Mouse (Mus musculus) limb, embryonic 14.5 days (tissue): Measurements from ENCODE around the gene Slx4. TPM values are rescaled to one million over a fixed set of nuclear protein-coding genes. Genes with fewer than 3 reads are reported as not detected.
"Not testable (repeated sequence)": the region's sequence is repeated elsewhere in the genome, so short reads cannot be mapped to it uniquely, and the experiment has no call there.

ENCODE experiments used
- ATAC-seq: fragments of 200-750 bp; cut with Nextera tagmentation; 2 replicates; pipeline ENCODE4 v1.8.0; 2017; ENCODE audit warnings: low read depth, moderate number of reproducible peaks, moderate TSS enrichment; ENCODE audit not compliant: low FRiP score
- DNase-seq: peaks from one replicate; pipeline ENCODE4 v3.0.0-alpha.2; 2015; ENCODE audit warnings: low spot score
- H3K27ac ChIP-seq: fragments of 300-500 bp; sonication (generic); replicated peaks from 2 replicates; pipeline ENCODE4 v1.5.1; 2014; ENCODE audit warnings: low read depth, mild to moderate bottlenecking, low read length, moderate library complexity, mixed read lengths
- H3K27me3 ChIP-seq: fragments of 300-500 bp; sonication (generic); 2 replicates; pipeline ENCODE4 v1.6.1; 2014; ENCODE audit warnings: low read length, mixed read lengths; ENCODE audit not compliant: control insufficient read depth, insufficient read depth
- H3K36me3 ChIP-seq: fragments of 300-500 bp; sonication (generic); 2 replicates; pipeline ENCODE4 v1.6.1; 2014; ENCODE audit warnings: mild to moderate bottlenecking, low read length, moderate library complexity, mixed read lengths; ENCODE audit not compliant: control insufficient read depth, insufficient read depth
- H3K4me1 ChIP-seq: fragments of 300-500 bp; sonication (generic); 2 replicates; pipeline ENCODE4 v1.6.1; 2014; ENCODE audit warnings: antibody characterized with exemption, low read length, mixed read lengths; ENCODE audit not compliant: control insufficient read depth, insufficient read depth
- H3K4me2 ChIP-seq: fragments of 300-500 bp; sonication (generic); replicated peaks from 2 replicates; pipeline ENCODE4 v1.6.1; 2014; ENCODE audit warnings: low read depth, mild to moderate bottlenecking, low read length, moderate library complexity; ENCODE audit not compliant: severe bottlenecking
- H3K4me3 ChIP-seq: fragments of 300-500 bp; sonication (generic); replicated peaks from 2 replicates; pipeline ENCODE4 v1.5.1; 2014; ENCODE audit warnings: low read length
- H3K9ac ChIP-seq: fragments of 300-500 bp; sonication (generic); 2 replicates; pipeline ENCODE4 v1.6.1; 2014; ENCODE audit warnings: mild to moderate bottlenecking, low read depth, low read length, moderate library complexity; ENCODE audit not compliant: severe bottlenecking
- H3K9me3 ChIP-seq: fragments of 300-500 bp; sonication (generic); 2 replicates; pipeline ENCODE4 v1.6.1; 2016; ENCODE audit warnings: low read length; ENCODE audit not compliant: control insufficient read depth
- POLR2A ChIP-seq: fragments of 200-500 bp; IDR thresholded peaks from 2 replicates; pipeline ENCODE4 v1.8.0; 2012; ENCODE audit warnings: inconsistent platforms, mild to moderate bottlenecking, moderate library complexity, borderline replicate concordance; ENCODE audit not compliant: insufficient read depth, insufficient read length; ENCODE audit errors: extremely low read depth
- WGBS: fragments of 180-500 bp; shearing (Covaris S2); extraction: QIAGEN DNeasy Blood & Tissue Kit; methylation state at CpG from one replicate; pipeline ENCODE4 v1.1.7; 2014; 5-methylcytosine and 5-hydroxymethylcytosine counted together
- polyA plus RNA-seq, 2 experiments: library from polyadenylated mRNA; depleted of rRNA in 1 of 2; stranded (reverse) in 1 of 2; unstranded in 1 of 2; fragments of >200 nt; fragmentation: Nextera tagmentation in 1 of 2; extraction: Ambion mirVana in 1 of 2; gene quantifications; 2 replicates each; pipeline versions ENCODE4 v1.2.1 to v1.2.3; 2012 to 2014

Gene Slx4
- polyA plus RNA-seq, 2 experiments = 24.4 to 46.0 TPM

- DNase-seq = peak; percentile 1
- no peaks in the 10 kb centered on the region for H3K27me3 ChIP-seq
- H3K27ac ChIP-seq = no peak within 1 kb of the TSS
- no peak within 1 kb of the TSS for H3K4me3 ChIP-seq
- no peak within 1 kb of the TSS for H3K4me2 ChIP-seq
- TF ChIP-seq POLR2A = no peak
- no peak within 1 kb of the TSS for H3K9ac ChIP-seq
- WGBS = 74% methylated on average over 4 of the region's 4 CpGs
- peaks cover 35% of the 10 kb centered on the region for H3K36me3 ChIP-seq
- H3K4me1 ChIP-seq = no peaks in the 10 kb centered on the region
- no peaks in the 10 kb centered on the region for H3K9me3 ChIP-seq
- no peak for ATAC-seq
Measured at GRCm38 (mm10) chr16:3976251-3976671, 27.3 kb downstream of the Slx4 start, which contains the start of gene Nlrc3. Nlrc3 (minus strand) TSS chr16:3976632.

- Histone ChIP-seq H3K4me1 (no peaks in the 10 kb centered on the region), H3K4me3 (no peak overlapping the region), H3K9me3 (no peaks in the 10 kb centered on the region), H3K36me3 (peaks cover 29% of the 10 kb centered on the region), H3K27ac (no peak overlapping the region), H3K9ac (no peak overlapping the region), H3K4me2 (no peak overlapping the region), H3K27me3 (no peaks in the 10 kb centered on the region)
- no peak for TF ChIP-seq POLR2A
- ATAC-seq = no peak
- peak; percentile 1 for DNase-seq
- 83% methylated on average over 7 of the region's 7 CpGs for WGBS
Measured at GRCm38 (mm10) chr16:3975658-3976057, 27.9 kb downstream of the Slx4 start.

- not testable (repeated sequence) for H3K4me1 ChIP-seq, H3K9ac ChIP-seq, H3K4me3 ChIP-seq, H3K27ac ChIP-seq, H3K9me3 ChIP-seq, H3K4me2 ChIP-seq, H3K27me3 ChIP-seq, ATAC-seq
- H3K36me3 ChIP-seq = peaks cover 17% of the 10 kb centered on the region
- WGBS = 93% methylated on average over 19 of the region's 19 CpGs
- DNase-seq = peak; percentile 2
Measured at GRCm38 (mm10) chr16:3974456-3974855, 29.1 kb downstream of the Slx4 start.

GRCm38 (mm10) chr16:3965534-3965933, 38.0 kb downstream of the Slx4 start:
- WGBS = 85% methylated on average over 3 of the region's 3 CpGs

GRCm38 (mm10) chr16:3964990-3965389, 38.6 kb downstream of the Slx4 start:
- Histone ChIP-seq H3K9me3 (no peaks in the 10 kb centered on the region), H3K4me1 (no peaks in the 10 kb centered on the region), H3K4me2 (no peak overlapping the region), H3K27ac (no peak overlapping the region), H3K4me3 (no peak overlapping the region), H3K27me3 (no peaks in the 10 kb centered on the region), H3K9ac (no peak overlapping the region), H3K36me3 (no peaks in the 10 kb centered on the region)
- no peak for ATAC-seq
- no peak for TF ChIP-seq POLR2A
- 72% methylated on average over 10 of the region's 10 CpGs for WGBS
- DNase-seq = no peak

More at GRCm38 (mm10) chr16:3965534-3965933, 38.0 kb downstream of the Slx4 start:
- Histone ChIP-seq H3K4me2 (no peak overlapping the region), H3K27me3 (no peaks in the 10 kb centered on the region), H3K36me3 (no peaks in the 10 kb centered on the region), H3K9me3 (no peaks in the 10 kb centered on the region), H3K4me1 (no peaks in the 10 kb centered on the region), H3K4me3 (no peak overlapping the region), H3K9ac (no peak overlapping the region), H3K27ac (no peak overlapping the region)
- ATAC-seq (no peak), DNase-seq (no peak)
- no peak for TF ChIP-seq POLR2A

- ATAC-seq = no peak
- H3K4me1 ChIP-seq = no peaks in the 10 kb centered on the region
- H3K4me3 ChIP-seq = no peak overlapping the region
- no peaks in the 10 kb centered on the region for H3K9me3 ChIP-seq
- WGBS = 56% methylated on average over 2 of the region's 2 CpGs
- no peak overlapping the region for H3K27ac ChIP-seq
- H3K4me2 ChIP-seq = no peak overlapping the region
- DNase-seq = no peak
- no peaks in the 10 kb centered on the region for H3K27me3 ChIP-seq
- H3K9ac ChIP-seq = no peak overlapping the region
- no peaks in the 10 kb centered on the region for H3K36me3 ChIP-seq
- TF ChIP-seq POLR2A = no peak
Measured at GRCm38 (mm10) chr16:3959261-3959660, 44.3 kb downstream of the Slx4 start.
